Mouse (Mus musculus) embryo, embryonic 10 days (tissue): ENCODE results near the gene Pm20d2.

Source experiments
- DNase-seq: peaks from one replicate; pipeline ENCODE4 v3.0.0-alpha.2; 2015; ENCODE audit warnings: low spot score

Pm20d2 gene

DNA sequence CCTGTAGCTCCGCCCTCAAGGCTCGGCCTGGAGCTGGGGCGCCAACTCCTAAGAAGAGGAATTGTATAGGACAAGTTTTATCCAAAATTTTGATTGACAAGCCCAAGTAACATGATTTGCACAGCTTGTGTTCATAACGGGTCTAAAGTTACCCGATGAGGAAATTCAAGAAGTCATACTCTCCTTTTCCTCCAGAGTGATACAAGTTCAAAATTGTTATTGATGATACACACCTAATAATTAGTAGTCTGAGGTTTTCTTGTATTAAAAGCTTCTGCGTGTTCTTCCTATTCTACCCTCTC is at the start of gene Pm20d2:
TSS of gene Pm20d2 (minus strand) at position 3 of the 302 bp plus-strand sequence.
- DNase-seq: no peak

DNA sequence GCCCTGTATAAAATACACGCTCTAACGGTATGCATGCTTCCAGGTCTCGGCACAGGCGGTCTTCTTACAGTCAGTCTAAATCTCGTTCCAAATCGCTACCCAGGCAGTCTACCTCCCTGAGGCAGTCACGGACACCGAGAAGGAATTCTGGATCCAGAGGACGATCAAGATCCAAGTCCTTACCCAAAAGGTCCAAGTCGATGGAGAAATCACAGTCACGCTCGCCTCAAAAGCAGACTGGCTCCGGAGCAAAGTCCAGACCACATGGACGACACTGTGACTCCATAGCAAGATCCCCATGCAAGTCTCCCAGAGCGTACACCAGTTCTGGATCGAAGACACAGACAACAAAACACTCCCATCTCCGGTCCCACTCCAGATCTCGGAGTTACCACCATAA is 41.3 kb upstream of the Pm20d2 start:
- no peak for DNase-seq

DNA sequence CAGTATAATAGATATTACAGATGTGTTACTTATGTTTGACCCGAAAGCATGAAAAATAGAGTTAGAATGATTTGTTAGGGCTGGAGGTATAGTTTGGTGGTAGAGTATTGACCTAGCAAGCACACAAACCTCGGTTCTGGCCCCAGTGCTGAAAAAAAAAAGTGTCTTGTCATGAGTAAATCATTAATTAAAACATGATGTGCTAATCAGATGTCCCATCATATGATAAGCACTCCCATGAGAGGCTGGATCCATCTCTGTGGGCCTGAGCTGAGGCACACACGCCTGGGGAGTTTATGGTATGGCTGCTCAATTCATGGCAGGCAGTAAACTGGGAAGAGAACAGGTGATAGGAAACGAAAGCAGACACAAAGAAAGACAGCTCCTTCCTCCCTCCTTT is 40.1 kb upstream of the Pm20d2 start:
- no peak for DNase-seq

DNA sequence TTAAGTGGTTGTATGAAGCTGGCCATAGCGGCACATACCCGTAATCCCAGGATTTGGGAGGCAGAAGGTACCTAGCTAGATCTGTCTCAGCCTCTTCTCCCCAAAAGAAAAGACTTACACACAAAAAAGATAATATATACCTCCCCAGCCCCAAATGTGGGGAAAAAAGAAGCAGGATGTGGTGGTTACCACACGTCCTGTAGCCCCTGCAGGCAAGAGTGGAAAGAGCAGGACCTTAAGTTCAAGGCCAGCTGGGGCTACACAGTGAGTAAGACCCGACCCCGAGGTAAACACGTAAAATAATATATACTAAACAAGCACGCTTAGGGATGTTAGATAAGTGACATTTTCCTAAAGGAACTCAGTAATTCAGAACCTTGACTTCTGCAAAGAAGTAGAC is 37.6 kb upstream of the Pm20d2 start:
- DNase-seq: no peak

DNA sequence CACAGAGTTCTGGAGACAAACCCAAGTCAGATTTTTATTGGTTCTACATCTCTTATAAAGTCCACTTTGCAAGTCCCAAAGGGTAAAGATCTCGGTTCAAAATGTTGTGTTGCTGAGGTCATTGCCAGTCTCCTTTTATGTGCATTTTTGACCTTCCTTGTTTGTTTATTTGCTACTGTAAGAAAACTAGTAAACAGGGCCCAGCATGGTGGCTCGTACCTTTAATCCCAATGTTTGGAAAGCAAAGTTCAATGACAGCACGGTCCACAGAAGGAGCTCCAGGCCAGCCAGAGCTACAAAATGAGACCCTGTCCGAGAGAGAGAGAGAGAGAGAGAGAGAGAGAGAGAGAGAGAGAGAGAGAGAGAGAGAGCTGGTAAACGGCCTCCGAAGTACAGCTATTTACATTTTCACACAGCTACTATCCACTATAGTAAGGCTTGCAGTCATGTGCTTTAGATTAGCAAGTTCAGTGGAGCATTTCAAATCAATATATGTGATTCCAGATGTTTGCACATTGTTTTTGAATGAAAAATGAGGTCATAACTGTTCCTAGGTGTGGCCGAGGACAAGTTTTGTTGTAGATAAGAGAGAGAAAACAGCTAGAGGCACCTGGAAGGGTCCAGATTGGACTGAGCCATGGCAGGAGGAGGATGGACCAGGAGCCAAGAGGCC is 34.6 kb upstream of the Pm20d2 start:
- DNase-seq: no peak

DNA sequence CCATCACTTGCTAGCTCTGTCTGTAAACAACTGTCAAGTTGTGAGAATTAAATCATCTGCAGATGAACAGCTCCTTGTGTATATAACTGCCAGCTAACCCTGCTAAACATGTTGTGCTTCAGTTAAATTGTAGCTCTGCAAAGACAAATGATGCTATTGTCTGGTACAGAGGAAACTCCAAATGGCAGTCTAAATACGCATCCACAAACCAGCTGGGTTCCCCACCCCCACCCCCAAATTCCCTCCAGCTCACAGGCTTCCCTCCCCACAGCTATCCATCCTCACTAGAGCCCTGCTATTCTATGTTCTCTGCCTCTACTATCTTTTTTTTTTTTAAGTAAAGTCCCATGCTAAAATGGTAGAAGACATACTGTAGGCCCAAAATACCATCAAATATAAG is 32.3 kb upstream of the Pm20d2 start:
- no peak for DNase-seq

DNA sequence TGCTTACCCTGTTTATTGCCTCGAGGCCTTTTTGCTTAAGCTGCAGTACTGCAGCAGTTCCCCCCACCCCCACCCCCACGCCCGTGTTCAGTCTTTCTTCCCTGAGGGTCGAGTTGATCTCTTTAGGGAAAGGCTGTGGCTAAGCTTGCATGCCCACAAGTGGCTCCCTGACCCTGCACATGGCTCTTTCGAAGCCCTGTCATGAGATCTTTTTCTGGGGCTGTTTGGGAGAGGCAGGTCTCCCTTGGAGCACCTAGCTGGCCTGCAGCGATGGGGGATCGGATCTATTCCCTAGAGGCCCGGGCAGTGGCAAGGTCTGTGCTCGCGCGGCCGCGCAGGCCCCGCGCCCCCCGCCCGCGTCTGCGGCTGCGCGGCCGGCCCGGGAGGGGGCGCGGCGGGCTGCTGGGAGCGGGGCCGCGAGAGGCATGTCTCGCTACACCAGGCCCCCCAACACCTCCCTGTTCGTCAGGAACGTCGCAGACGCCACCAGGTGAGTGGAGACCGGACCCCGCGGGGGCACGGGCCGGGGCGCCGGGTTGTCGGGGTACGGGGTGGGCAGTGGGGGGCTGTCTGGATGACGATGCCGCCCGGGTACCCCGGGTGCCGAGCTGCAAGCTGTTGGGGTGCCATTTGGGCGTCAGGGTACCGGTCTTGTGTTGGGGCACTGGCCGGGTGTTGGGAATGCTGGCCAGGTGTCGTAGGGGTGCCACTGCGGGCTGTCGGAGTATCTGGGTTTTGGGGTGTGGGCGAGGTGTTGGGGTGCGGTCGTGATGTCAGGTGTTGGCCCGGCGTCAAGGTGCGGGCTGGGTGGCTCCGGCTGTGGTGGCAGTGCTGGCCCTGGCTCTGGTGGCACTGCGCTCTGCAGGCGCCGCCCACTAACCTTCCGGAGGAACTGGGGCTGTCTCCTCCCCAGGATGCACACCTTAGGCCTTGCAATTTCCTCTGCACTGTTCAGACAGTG is 19.6 kb upstream of the Pm20d2 start, which contains the start of gene Srsf12:
TSS of gene Srsf12 (plus strand) at position 111 of the 961 bp plus-strand sequence.
- peak; percentile 20 for DNase-seq

DNA sequence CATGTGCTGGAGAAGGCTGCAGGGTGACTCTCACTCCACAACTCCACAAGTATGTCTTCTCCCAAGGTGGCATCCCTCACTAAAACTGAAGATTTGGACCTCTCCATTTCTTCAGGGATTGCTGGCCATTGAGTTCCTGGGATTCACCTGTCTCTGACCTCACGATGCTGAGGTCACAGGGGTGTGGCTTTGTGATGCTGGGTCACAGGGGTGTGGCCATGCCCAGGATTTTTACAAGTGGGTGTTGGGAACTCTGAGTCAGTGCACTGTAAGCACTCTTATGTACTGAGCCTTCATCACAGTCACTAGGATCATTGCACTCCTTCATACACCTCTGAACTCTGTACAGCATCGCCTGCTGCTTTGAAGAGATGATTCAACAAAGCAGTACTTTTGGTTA is 18.0 kb upstream of the Pm20d2 start:
- DNase-seq: no peak

DNA sequence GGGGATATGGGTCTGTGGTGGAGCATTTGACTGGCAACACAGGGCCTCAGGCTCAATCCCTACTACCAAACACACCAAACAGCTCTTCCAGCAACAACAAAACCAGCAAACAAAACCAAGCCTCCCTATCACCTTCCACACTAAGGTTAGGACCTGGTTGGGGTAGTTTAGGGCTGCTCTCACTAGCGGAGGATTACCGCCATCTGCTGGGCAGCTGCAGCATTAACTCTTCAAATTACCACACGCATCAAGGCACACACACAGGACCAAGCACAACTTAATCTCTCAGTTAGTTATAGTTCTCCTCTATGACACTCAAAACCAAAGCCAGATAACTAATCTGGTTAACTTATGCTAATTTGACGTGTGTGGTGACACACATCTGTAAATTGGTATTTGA is 15.1 kb upstream of the Pm20d2 start:
- DNase-seq: peak; percentile 86

DNA sequence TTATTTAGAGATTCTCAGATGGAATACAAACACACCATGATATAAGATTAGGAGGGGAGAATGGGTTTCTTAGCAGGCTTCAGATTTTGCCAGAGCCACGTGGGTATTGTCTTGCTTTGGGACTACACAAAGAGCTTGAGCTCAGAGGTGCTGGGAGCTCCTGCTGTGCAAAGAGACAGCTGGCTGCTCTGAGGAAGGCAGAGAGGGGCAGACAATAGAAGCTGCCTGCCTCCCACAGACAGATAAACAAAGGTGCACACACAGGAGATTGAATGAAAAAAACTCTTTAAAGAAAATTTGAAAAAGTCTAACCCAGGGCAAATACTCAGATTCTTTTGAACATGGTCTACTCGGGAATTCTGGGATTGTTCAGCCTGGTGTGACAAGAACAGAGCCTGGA is 8.6 kb upstream of the Pm20d2 start:
- peak; percentile 10 for DNase-seq

DNA sequence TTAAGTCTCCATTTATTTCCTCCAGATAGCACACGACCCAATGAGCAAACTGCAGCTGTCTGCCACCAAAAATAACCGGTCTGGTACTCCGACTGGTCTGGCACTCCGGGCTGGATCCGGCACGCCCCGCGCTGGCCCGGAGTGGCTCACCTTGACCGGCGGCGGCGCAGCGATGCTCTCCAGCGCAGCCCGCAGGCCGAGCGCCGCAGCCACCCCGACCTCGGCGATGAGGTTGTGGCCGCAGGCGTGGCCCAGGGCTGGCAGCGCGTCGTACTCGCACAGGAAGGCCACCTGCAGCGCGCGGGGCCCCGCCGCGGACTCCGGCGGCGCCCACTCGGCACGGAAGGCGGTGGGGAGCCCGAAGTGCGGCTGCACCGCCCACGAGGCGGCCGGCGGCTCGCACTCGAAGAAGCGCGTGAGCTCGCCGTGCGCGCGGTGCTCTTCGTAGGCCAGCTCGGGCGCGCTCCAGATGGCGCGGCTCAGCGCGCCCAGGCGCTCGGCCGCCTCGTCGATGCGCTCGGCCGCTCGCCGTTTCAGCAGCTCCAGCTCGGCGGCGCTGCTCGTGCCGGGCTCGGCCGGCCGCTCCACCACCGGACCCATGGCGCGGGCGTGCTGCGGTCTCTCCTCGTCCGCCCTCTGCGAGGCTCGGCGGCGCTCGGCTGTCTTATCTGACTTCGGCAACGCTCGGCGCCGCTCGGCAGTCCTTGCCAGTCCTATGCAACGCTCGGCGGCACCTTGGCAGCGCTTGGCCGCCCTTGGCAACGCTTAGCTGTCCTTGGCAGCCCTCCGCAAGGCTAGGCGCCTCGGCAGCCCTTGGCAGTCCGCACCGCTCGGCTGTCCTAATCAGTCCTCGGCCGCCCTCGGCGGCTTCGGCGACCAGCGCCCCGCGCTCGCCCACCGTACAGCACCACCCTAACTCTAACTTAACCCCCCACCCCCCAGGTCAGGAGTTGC is 479 bp downstream of the Pm20d2 start:
- DNase-seq: peak; percentile 87

DNA sequence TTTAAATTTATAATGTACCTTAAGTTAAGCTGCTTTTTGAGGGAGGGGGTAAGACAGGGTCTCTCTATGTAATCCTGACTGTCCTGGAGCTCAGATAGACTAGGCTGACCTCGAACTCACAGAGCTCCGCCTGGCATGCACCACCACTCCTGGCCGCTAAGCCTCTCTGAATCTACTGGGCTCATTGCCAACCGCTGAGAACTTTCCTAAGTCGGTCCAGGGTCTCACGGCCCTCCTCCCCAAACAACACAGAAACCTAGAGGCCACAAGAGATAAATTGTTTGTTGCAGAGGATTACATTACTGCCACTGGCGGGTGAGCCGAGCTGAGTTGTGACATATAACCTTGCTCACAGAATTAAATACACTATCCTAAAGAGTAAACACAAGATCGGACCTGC is 1.4 kb downstream of the Pm20d2 start:
- peak; percentile 60 for DNase-seq

DNA sequence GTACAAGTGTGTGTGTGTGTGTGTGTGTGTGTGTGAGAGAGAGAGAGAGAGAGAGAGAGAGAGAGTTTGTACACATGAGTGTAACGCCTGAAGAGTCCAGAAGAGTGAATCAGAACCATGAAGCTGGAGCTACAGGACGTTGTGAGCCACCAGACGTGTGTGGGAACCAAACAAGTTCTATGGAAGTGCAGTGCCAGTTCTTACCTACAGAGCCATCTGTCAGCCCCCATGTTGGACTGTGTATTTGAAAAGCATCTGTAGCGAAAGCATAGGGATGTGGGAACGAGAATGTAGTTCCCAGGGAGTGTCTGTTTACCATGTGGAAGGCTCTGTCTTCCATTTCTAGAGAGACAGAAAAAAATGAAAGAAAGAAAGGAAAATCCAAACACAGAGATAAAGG is 6.1 kb downstream of the Pm20d2 start:
- no peak for DNase-seq

DNA sequence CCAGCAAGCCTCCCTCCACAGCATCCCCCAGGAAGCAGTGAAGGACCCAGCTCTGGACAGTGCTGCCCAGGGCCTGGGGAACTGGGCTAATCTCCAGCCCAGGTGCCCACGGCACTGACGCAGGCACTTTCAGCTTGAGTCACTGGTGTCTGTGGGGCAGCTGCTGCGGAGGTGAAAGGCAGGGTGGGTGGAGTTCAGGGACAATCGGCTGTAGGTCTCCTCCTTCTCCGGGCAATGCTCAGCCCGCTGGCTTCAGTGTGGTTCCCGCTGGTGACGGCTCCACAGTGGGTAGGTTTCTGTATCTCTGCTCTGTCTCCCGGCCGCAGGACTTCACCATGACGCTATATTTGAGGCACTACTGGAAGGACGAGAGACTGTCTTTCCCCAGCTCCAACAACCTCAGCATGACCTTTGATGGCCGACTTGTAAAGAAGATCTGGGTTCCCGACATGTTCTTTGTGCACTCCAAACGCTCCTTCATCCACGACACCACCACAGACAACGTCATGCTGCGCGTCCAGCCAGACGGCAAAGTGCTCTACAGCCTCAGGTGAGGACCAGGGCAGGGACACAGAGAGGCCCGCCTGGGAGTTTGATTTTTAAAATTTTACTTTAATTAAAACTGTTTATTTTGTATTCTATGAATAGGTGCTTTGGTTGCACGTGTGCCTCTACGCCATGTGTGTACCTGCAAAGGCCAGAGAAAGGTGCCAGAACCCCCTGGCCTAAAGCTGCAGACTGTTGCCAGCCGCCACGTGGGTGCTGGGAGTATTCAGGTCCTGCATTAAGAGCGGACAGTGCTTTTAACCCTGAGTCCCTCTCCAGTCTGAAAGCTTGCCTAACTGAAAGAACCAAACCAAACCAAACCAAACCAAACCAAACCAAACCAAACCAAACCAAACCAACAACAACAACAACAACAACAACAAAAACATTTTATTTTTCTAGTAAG is 37.2 kb downstream of the Pm20d2 start:
- no peak for DNase-seq

DNA sequence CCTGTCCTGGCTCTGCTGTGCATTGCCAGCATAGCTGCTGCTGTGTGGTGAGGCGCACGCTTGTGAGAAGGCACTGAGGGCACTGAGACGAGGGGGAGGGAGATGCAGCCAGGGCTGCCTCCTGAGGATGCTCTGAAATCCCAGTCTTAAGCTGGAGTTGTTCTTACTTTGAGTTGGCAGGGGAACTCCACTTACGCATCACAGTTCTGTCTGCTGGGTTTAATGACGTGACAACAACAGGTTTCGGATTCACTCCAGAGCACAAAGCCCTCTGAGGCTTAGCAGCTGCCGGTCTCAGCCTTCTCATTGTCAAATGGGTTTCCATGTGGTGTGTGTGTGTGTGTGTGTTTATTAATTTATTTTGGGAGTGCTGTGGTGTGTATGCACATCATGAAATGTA is 40.4 kb downstream of the Pm20d2 start:
- DNase-seq: no peak

DNA sequence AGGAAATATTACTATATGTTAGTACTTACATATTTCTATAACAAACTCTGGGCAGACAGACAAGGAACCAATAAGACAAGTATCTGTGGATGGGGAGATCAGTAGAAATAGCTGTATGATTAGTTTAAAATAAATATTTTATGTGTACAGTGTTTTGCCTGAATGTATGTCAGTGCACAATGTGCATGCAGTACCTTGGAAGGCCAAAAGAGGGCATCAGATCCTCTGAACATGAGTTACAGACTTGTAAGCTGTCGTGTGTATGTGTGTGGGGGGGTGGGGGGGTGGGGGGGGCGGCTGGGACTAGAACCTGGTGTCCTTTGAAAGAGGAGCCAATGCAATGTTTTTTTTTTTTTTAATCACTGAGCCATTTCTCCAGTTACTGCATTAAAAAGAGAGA is 41.7 kb downstream of the Pm20d2 start:
- DNase-seq: peak; percentile 83

DNA sequence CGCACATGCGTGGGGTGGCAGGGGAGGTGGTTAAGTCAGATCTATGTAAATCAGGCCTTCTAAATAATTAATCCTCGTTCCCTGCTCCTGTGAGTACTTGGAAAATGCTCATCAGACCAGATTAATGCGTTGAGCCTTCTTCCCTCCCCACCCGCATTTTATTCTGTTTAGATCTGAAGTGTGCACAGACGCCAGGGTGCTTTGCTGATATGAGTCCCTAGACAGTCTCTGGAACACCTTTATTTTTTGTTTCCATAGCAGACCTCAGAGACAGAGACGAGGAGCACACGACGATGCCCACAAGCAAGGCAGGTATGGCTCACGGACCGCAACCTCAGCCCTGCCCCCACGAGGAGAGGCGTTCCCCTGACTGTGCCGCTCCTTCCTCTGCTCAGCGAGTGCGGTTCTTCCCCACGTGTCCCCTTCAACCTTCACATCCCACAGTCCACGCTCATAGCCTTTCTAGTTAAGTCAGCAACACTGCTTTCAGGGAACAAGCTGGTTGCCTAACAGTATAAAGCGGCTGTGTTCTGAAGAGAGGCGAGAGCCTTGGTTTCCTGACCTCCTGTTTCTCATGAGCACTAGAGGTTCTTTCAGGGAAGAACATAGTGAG is 42.8 kb downstream of the Pm20d2 start:
- no peak for DNase-seq

DNA sequence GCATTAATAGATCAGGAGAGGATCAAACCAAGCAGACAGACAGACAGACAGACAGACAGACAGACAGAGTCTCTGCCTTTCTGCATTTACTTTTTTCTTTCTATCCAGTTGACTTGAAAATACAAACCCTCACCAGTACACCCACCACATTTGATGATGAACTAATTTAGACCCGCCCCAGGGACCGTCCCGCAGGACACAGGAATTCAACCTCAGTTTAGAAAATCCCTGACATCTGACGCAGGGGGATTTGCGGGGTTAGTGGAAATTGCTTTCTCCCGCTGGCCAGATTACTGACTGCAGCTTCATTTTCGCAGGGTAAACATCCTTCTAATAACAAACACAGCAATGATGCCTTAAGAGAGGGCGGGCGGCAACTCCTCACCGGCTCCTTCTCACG is 57.3 kb downstream of the Pm20d2 start, which contains the start of gene Gabrr1:
TSS of gene Gabrr1 (plus strand) at position 301 of the 400 bp plus-strand sequence.
- DNase-seq: no peak

DNA sequence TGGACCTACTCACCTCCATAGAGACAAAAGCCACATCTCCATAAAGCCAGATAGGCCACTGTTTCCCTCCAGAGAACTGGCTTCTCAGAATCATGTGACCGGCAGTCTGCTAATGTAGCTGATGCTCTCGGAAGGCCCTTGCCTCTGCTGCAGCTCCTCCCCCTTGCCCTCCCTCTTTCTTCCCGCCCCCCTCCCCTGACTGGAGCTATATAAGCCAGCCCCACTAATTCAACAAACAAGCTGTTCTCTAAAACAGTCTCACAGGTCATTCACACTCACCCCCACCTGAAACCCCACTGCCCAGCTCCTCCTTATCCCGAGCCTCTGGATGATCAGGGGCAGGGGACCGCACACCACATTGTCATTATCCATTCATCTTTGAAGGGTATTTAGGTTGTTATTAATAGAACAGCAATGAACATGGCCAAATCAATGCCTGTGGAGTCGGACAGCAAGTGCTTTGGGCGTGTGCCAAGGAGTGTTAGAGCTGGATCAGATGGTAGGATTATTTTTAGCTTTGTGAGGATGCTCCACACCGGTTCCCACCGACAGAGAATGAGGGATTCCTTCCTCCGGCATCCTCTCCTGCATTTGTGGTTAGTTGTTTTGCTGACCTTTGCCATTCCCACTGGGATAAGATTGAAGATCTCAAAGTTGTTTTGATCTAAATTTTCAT is 64.0 kb downstream of the Pm20d2 start:
- DNase-seq: no peak

DNA sequence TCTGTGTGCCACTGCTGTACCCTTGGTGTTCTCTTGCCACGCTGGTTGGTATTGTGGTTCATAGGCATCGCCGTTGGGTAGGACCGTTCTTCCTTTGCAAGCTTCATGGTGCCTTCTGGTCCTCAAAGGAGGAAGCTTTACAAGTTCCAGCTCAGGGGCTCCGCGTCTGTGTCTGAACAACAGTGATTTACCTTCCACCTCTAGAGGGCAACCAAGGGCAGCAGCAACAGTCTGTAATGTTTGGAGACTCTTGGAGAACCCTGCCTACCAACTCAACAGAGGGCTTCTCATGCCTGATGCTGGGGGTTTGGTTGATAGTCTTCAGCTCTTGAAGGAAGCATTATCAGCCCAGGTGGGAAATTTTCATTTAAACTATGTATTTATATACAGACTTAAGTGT is 65.0 kb downstream of the Pm20d2 start:
- DNase-seq: peak; percentile 55
